Mouse (Mus musculus): ENCODE data around the gene 4930579F01Rik. TPM values are rescaled to one million over a fixed set of nuclear protein-coding genes. Genes with fewer than 3 reads are reported as not detected.

4930579F01Rik gene
- polyA plus RNA-seq, 1 experiment from 2014 or later = not detected

- ATAC-seq (no peak), DNase-seq (ENCODE audit: low spot score) (no peak)
- H3K36me3 ChIP-seq (ENCODE audit: control insufficient read depth, insufficient read depth, low read length) = no peaks in the 10 kb centered on the region
- no peak overlapping the region for H3K27ac ChIP-seq (ENCODE audit: low read depth, low read length)
- H3K4me2 ChIP-seq (ENCODE audit: low read length) = no peak overlapping the region
- no peaks in the 10 kb centered on the region for H3K27me3 ChIP-seq (replicated peaks; ENCODE audit: control insufficient read depth, insufficient read depth, low read length)
- H3K4me1 ChIP-seq (ENCODE audit: control insufficient read depth, insufficient read depth, low read length) = no peaks in the 10 kb centered on the region
- no peak overlapping the region for H3K4me3 ChIP-seq (ENCODE audit: low read depth, low read length)
- H3K9me3 ChIP-seq (replicated peaks; ENCODE audit: control insufficient read depth, low read length) = no peaks in the 10 kb centered on the region
- H3K9ac ChIP-seq (ENCODE audit: low read length) = no peak overlapping the region
- WGBS = 92% methylated on average over 2 of the region's 2 CpGs
Measured at GRCm38 (mm10) chr3:138182019-138182418, 11.6 kb downstream of the 4930579F01Rik start.

- H3K9ac ChIP-seq (ENCODE audit: low read length) = no peak overlapping the region
- no peak overlapping the region for H3K4me2 ChIP-seq (ENCODE audit: low read length)
- 95% methylated on average over 6 of the region's 6 CpGs for whole genome bisulfite sequencing
- H3K27ac ChIP-seq (ENCODE audit: low read depth, low read length) = no peak overlapping the region
- ATAC-seq = no peak
- H3K36me3 ChIP-seq (ENCODE audit: control insufficient read depth, insufficient read depth, low read length) = no peaks in the 10 kb centered on the region
- H3K9me3 ChIP-seq (replicated peaks; ENCODE audit: control insufficient read depth, low read length) = no peaks in the 10 kb centered on the region
- no peak overlapping the region for H3K4me3 ChIP-seq (ENCODE audit: low read depth, low read length)
- H3K4me1 ChIP-seq (ENCODE audit: control insufficient read depth, insufficient read depth, low read length) = no peaks in the 10 kb centered on the region
- no peaks in the 10 kb centered on the region for H3K27me3 ChIP-seq (replicated peaks; ENCODE audit: control insufficient read depth, insufficient read depth, low read length)
- DNase-seq (ENCODE audit: low spot score) = no peak
Measured at GRCm38 (mm10) chr3:138175551-138175950, 18.1 kb downstream of the 4930579F01Rik start.

- Histone ChIP-seq H3K36me3 (ENCODE audit: control insufficient read depth, insufficient read depth, low read length) (no peaks in the 10 kb centered on the region), H3K27ac (ENCODE audit: low read depth, low read length) (no peak overlapping the region), H3K4me3 (ENCODE audit: low read depth, low read length) (no peak overlapping the region), H3K9me3 (replicated peaks; ENCODE audit: control insufficient read depth, low read length) (no peaks in the 10 kb centered on the region), H3K27me3 (replicated peaks; ENCODE audit: control insufficient read depth, insufficient read depth, low read length) (no peaks in the 10 kb centered on the region), H3K9ac (ENCODE audit: low read length) (no peak overlapping the region), H3K4me1 (ENCODE audit: control insufficient read depth, insufficient read depth, low read length) (no peaks in the 10 kb centered on the region), H3K4me2 (ENCODE audit: low read length) (no peak overlapping the region)
- 78% methylated on average over 10 of the region's 10 CpGs for WGBS
- ATAC-seq = no peak
- DNase-seq (ENCODE audit: low spot score) = no peak
Measured at GRCm38 (mm10) chr3:138173291-138173690, 20.3 kb downstream of the 4930579F01Rik start.

GRCm38 (mm10) chr3:138162553-138163183 is 31.0 kb downstream of the 4930579F01Rik start:
- peak; percentile 31 for DNase-seq (ENCODE audit: low spot score)

GRCm38 (mm10) chr3:138161623-138162022 is 32.0 kb downstream of the 4930579F01Rik start:
- 82% methylated on average over 10 of the region's 10 CpGs for WGBS
- Histone ChIP-seq H3K27me3 (replicated peaks; ENCODE audit: control insufficient read depth, insufficient read depth, low read length) (no peaks in the 10 kb centered on the region), H3K4me1 (ENCODE audit: control insufficient read depth, insufficient read depth, low read length) (no peaks in the 10 kb centered on the region), H3K9me3 (replicated peaks; ENCODE audit: control insufficient read depth, low read length) (no peaks in the 10 kb centered on the region), H3K36me3 (ENCODE audit: control insufficient read depth, insufficient read depth, low read length) (no peaks in the 10 kb centered on the region), H3K27ac (ENCODE audit: low read depth, low read length) (no peak overlapping the region), H3K4me2 (ENCODE audit: low read length) (no peak overlapping the region), H3K9ac (ENCODE audit: low read length) (no peak overlapping the region), H3K4me3 (ENCODE audit: low read depth, low read length) (no peak overlapping the region)
- ATAC-seq (no peak), DNase-seq (ENCODE audit: low spot score) (no peak)

More at GRCm38 (mm10) chr3:138162553-138163183, 31.0 kb downstream of the 4930579F01Rik start:
- Histone ChIP-seq H3K27ac (ENCODE audit: low read depth, low read length) (no peak overlapping the region), H3K4me2 (ENCODE audit: low read length) (no peak overlapping the region), H3K4me3 (ENCODE audit: low read depth, low read length) (no peak overlapping the region), H3K9me3 (replicated peaks; ENCODE audit: control insufficient read depth, low read length) (no peaks in the 10 kb centered on the region), H3K4me1 (ENCODE audit: control insufficient read depth, insufficient read depth, low read length) (no peaks in the 10 kb centered on the region), H3K9ac (ENCODE audit: low read length) (no peak overlapping the region), H3K27me3 (replicated peaks; ENCODE audit: control insufficient read depth, insufficient read depth, low read length) (no peaks in the 10 kb centered on the region), H3K36me3 (ENCODE audit: control insufficient read depth, insufficient read depth, low read length) (no peaks in the 10 kb centered on the region)
- 56% methylated on average over 4 of the region's 4 CpGs for WGBS
- no peak for ATAC-seq

GRCm38 (mm10) chr3:138156651-138157050 is 37.0 kb downstream of the 4930579F01Rik start:
- Histone ChIP-seq H3K27me3 (replicated peaks; ENCODE audit: control insufficient read depth, insufficient read depth, low read length) (no peaks in the 10 kb centered on the region), H3K36me3 (ENCODE audit: control insufficient read depth, insufficient read depth, low read length) (no peaks in the 10 kb centered on the region; the same call in 1 of the 2 replicates), H3K27ac (ENCODE audit: low read depth, low read length) (no peak overlapping the region), H3K9me3 (replicated peaks; ENCODE audit: control insufficient read depth, low read length) (no peaks in the 10 kb centered on the region), H3K4me2 (ENCODE audit: low read length) (no peak overlapping the region), H3K4me3 (ENCODE audit: low read depth, low read length) (no peak overlapping the region), H3K9ac (ENCODE audit: low read length) (no peak overlapping the region), H3K4me1 (ENCODE audit: control insufficient read depth, insufficient read depth, low read length) (no peaks in the 10 kb centered on the region)
- 70% methylated on average over 10 of the region's 10 CpGs for WGBS
- ATAC-seq = no peak
- DNase-seq (ENCODE audit: low spot score) = no peak

- H3K4me3 ChIP-seq (ENCODE audit: low read depth, low read length) = no peak overlapping the region
- H3K9ac ChIP-seq (ENCODE audit: low read length) = no peak overlapping the region
- H3K36me3 ChIP-seq (ENCODE audit: control insufficient read depth, insufficient read depth, low read length) = no peaks in the 10 kb centered on the region; the same call in 1 of the 2 replicates
- no peak for ATAC-seq
- no peaks in the 10 kb centered on the region for H3K27me3 ChIP-seq (replicated peaks; ENCODE audit: control insufficient read depth, insufficient read depth, low read length)
- no peaks in the 10 kb centered on the region for H3K9me3 ChIP-seq (replicated peaks; ENCODE audit: control insufficient read depth, low read length)
- no peak for DNase-seq (ENCODE audit: low spot score)
- WGBS = 88% methylated on average over 4 of the region's 4 CpGs
- no peaks in the 10 kb centered on the region for H3K4me1 ChIP-seq (ENCODE audit: control insufficient read depth, insufficient read depth, low read length)
- no peak overlapping the region for H3K4me2 ChIP-seq (ENCODE audit: low read length)
- no peak overlapping the region for H3K27ac ChIP-seq (ENCODE audit: low read depth, low read length)
Measured at GRCm38 (mm10) chr3:138155062-138155461, 38.6 kb downstream of the 4930579F01Rik start.

- Histone ChIP-seq H3K27me3 (replicated peaks; ENCODE audit: control insufficient read depth, insufficient read depth, low read length) (no peaks in the 10 kb centered on the region), H3K27ac (ENCODE audit: low read depth, low read length) (no peak overlapping the region), H3K36me3 (ENCODE audit: control insufficient read depth, insufficient read depth, low read length) (peaks cover 7% of the 10 kb centered on the region), H3K9ac (ENCODE audit: low read length) (no peak overlapping the region), H3K9me3 (replicated peaks; ENCODE audit: control insufficient read depth, low read length) (no peaks in the 10 kb centered on the region), H3K4me3 (ENCODE audit: low read depth, low read length) (no peak overlapping the region), H3K4me2 (ENCODE audit: low read length) (no peak overlapping the region), H3K4me1 (ENCODE audit: control insufficient read depth, insufficient read depth, low read length) (no peaks in the 10 kb centered on the region)
- WGBS = 91% methylated on average over 2 of the region's 2 CpGs
- ATAC-seq (no peak), DNase-seq (ENCODE audit: low spot score) (no peak)
Measured at GRCm38 (mm10) chr3:138148811-138149210, 44.8 kb downstream of the 4930579F01Rik start.

- Histone ChIP-seq H3K27me3 (replicated peaks; ENCODE audit: control insufficient read depth, insufficient read depth, low read length) (no peaks in the 10 kb centered on the region), H3K4me3 (ENCODE audit: low read depth, low read length) (peak within 1 kb of the TSS; percentile 51), H3K4me1 (ENCODE audit: control insufficient read depth, insufficient read depth, low read length) (no peaks in the 10 kb centered on the region; the same call in 1 of the 2 replicates), H3K9ac (ENCODE audit: low read length) (peak within 1 kb of the TSS; percentile 80), H3K4me2 (ENCODE audit: low read length) (peak within 1 kb of the TSS; percentile 78), H3K36me3 (ENCODE audit: control insufficient read depth, insufficient read depth, low read length) (peaks cover 7% of the 10 kb centered on the region), H3K9me3 (replicated peaks; ENCODE audit: control insufficient read depth, low read length) (no peaks in the 10 kb centered on the region), H3K27ac (ENCODE audit: low read depth, low read length) (peak within 1 kb of the TSS; percentile 99)
- ATAC-seq = peak; percentile 17; the same call in 1 of the 2 replicates
- peak; percentile 96 for DNase-seq (ENCODE audit: low spot score)
- WGBS = 3% methylated on average over 8 of the region's 8 CpGs
Measured at GRCm38 (mm10) chr3:138144642-138145171, 48.9 kb downstream of the 4930579F01Rik start, which contains the start of gene Mttp. Mttp (minus strand) TSS chr3:138144968.

Data from forebrain, embryonic 14.5 days (tissue).